Mouse (Mus musculus) cortical plate, adult 2 months (tissue): ENCODE results near the gene Dohh. TPM values are rescaled to one million over a fixed set of nuclear protein-coding genes. Genes with fewer than 3 reads are reported as not detected.
A peak's percentile ranks its signal among the peaks of the same experiment; 100 is the strongest.

Source experiments
- H3K27ac ChIP-seq: fragments of 200-500 bp; 2 replicates; pipeline ENCODE4 v1.5.1; 2012; ENCODE audit warnings: low read length, control low read depth, inconsistent platforms; ENCODE audit not compliant: insufficient read depth
- H3K4me1 ChIP-seq: fragments of 200-500 bp; 2 replicates; pipeline ENCODE4 v1.6.1; 2011; ENCODE audit warnings: low read length; ENCODE audit not compliant: control insufficient read depth, insufficient read depth
- H3K4me3 ChIP-seq: fragments of 200-500 bp; 2 replicates; pipeline ENCODE4 v1.5.1; 2011; ENCODE audit warnings: mild to moderate bottlenecking, low read length, control low read depth; ENCODE audit not compliant: insufficient read depth
- CTCF ChIP-seq: fragments of 200-500 bp; IDR thresholded peaks from 2 replicates; pipeline ENCODE4 v1.5.1; 2011; ENCODE audit warnings: mild to moderate bottlenecking, control low read depth, low read length; ENCODE audit not compliant: insufficient read depth; ENCODE audit errors: extremely low read depth
- POLR2A ChIP-seq: fragments of 200-500 bp; IDR thresholded peaks from 2 replicates; pipeline ENCODE4 v1.6.1; 2011; ENCODE audit warnings: mild to moderate bottlenecking, low read length, control low read depth; ENCODE audit not compliant: insufficient read depth; ENCODE audit errors: extremely low read depth
- polyA plus RNA-seq: library from polyadenylated mRNA; depleted of rRNA; stranded (reverse); fragments of >200 nt; gene quantifications from 2 replicates; pipeline ENCODE4 v1.2.3, GENCODE M21; 2012

Dohh gene
- polyA plus RNA-seq, 1 experiment = 108 TPM

GRCm38 (mm10) chr10:81427327-81427726, 43.1 kb downstream of the Dohh start:
- Histone ChIP-seq H3K4me1 (peaks cover 7% of the 10 kb centered on the region; the same call in 1 of the 2 replicates), H3K27ac (peak overlapping the region; percentile 74; the same call in 1 of the 2 replicates)
- TF ChIP-seq POLR2A (no peak), CTCF (no peak)

DNA sequence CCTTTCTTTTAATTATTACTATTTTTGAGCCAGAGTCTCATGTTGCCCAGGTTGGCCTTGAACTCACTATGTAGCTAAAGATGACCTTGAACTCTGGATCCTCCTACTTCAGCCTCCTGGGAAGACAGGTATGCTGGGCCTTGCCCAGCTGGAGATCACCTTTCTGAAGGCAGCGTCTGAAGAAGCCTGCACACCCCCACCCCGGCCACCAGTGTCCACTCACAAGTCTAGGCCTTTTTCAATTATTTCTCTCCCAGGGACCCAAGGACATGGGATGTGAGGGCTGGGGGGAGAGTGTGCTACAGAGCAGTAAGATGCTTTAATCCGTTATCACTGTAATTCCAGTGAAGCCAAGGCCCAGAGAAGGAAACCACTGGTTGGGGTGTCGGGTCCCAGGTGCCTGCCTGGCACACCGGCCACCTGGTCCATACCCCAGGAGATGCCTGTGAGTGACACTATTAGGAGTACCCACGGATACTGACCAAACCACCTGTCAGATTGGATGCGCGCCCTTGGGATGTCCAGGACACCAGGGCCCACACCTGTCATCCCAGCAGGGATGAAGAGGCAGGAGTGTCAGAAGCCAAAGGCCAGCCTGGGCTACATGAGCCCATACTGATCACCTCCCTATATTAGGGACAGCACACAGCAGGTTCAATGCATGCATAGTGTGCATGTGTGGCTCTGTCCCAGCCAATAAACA, 43.7 kb downstream of the Dohh start:
- Histone ChIP-seq H3K4me3 (no peak overlapping the region; the same call in 1 of the 2 replicates), H3K27ac (no peak overlapping the region), H3K4me1 (peaks cover 7% of the 10 kb centered on the region; the same call in 1 of the 2 replicates)
- TF ChIP-seq CTCF (no peak), POLR2A (no peak)

More at GRCm38 (mm10) chr10:81427327-81427726, 43.1 kb downstream of the Dohh start:
- peak overlapping the region; percentile 80 for H3K4me3 ChIP-seq

DNA sequence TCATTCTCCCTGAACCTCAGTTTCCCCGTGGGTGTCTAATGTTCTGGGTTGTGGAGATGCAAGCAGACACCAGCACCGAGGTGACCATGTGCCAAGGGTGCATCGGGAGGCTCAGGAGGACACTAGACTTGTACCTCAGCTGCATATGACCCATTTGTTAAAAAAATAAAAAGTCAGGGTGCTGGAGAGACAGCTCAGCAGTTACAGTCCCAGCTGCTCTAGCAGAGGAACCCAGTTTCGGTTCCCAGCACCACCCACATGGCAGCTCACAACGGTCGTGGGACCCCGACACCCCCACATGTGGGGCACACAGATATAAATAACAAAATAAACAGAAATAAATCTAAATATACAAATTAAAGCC, 44.3 kb downstream of the Dohh start:
- Histone ChIP-seq H3K27ac (no peak overlapping the region), H3K4me1 (peaks cover 7% of the 10 kb centered on the region; the same call in 1 of the 2 replicates), H3K4me3 (no peak overlapping the region)
- no peak for TF ChIP-seq CTCF
- no peak for TF ChIP-seq POLR2A

- Histone ChIP-seq H3K4me1 (peaks cover 8% of the 10 kb centered on the region), H3K27ac (0 out of 2 replicates have a peak overlapping the region, but pooled peaks have one; percentile 26), H3K4me3 (peak overlapping the region; percentile 52; the same call in 1 of the 2 replicates)
These were observed 44.9 kb downstream of the Dohh start for GRCm38 (mm10) chr10:81429092-81429491.

GRCm38 (mm10) chr10:81429605-81430061, 45.4 kb downstream of the Dohh start:
- Histone ChIP-seq H3K4me1 (peaks cover 7% of the 10 kb centered on the region), H3K27ac (peak overlapping the region; percentile 85; the same call in 1 of the 2 replicates), H3K4me3 (peak overlapping the region; percentile 52)
- no peak for TF ChIP-seq CTCF
- 0 out of 2 replicates have a peak, but pooled peaks have one; percentile 42 for TF ChIP-seq POLR2A

More at GRCm38 (mm10) chr10:81429092-81429491, 44.9 kb downstream of the Dohh start:
- TF ChIP-seq POLR2A (no peak), CTCF (no peak)

DNA sequence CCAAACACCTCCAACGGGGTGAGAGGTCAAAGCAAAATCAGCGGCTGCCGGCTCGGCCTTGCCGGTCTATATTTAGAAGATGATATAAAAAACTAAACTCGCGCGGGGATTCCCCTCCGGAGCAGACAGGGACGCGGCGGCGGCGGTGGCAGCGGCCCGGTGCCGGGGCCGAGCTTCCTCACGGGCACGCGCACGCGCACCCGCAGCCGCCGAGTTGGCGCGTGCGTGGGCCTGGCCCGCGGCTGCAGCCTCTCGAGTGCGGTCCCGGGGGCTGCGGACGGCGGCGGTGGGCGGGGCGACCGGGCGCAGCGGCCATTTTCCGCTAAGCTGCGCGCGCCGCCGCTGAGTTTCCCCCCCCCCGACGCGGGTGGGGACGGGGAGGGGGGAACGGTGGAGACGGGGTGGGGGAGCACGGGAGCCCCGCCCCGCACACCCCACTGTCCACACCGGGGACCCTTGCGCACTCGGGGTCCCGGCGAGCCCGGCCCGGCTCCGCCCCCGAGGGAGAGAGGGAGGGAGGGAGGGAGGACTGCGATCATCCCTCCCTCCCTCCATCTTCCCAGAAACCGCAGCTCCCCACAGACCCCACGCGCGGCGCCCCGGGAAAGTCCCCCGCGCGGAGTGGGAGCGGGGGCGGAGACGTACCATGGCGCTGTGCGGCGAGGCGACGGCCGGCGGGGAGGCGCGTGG, 46.1 kb downstream of the Dohh start:
- Histone ChIP-seq H3K4me3 (peak overlapping the region; percentile 52), H3K4me1 (peaks cover 5% of the 10 kb centered on the region), H3K27ac (peak overlapping the region; percentile 95)
- TF ChIP-seq CTCF = no peak
- TF ChIP-seq POLR2A = no peak

DNA sequence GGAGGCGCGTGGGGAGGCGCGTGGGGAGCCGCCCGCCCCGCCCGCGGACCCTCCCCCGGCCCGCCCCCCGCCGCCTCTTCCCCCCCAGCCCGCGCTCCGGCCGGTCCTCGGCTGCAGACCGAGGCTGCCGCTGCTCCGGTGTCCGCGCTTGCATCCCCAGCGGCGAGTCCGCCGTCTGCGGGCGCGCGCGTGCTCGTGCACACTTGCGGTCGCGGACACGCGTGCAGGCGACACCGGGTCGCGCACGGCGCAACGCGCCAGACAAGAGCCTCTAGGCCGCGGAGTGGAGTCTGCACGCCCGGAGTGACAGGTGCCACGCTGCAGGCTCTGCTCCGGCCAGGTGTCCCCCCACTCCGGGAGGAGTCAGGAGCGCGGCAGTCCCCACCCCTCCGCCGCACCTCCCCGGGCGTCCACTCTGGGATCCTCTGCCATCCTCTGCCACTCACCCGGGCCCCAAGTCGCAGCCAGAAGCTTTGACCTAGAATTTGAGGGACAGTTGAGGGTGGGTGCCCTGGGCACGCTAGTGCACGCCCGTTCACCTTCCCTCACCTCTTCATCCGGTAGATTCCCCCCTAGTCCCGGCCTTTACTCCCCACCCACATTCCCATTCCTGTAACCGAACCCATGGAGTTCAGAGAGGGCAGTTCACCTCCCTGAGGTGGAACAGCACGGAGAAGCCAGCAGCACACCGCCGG, 46.8 kb downstream of the Dohh start:
- Histone ChIP-seq H3K4me3 (peak overlapping the region; percentile 52), H3K4me1 (peaks cover 5% of the 10 kb centered on the region), H3K27ac (peak overlapping the region; percentile 95)
- TF ChIP-seq CTCF (no peak), POLR2A (peak; percentile 52; the same call in 1 of the 2 replicates)

GRCm38 (mm10) chr10:81431526-81432168, 47.4 kb downstream of the Dohh start:
- Histone ChIP-seq H3K4me3 (peak overlapping the region; percentile 52; the same call in 1 of the 2 replicates), H3K4me1 (peaks cover 5% of the 10 kb centered on the region), H3K27ac (no peak overlapping the region)
- no peak for TF ChIP-seq POLR2A
- TF ChIP-seq CTCF = no peak

DNA sequence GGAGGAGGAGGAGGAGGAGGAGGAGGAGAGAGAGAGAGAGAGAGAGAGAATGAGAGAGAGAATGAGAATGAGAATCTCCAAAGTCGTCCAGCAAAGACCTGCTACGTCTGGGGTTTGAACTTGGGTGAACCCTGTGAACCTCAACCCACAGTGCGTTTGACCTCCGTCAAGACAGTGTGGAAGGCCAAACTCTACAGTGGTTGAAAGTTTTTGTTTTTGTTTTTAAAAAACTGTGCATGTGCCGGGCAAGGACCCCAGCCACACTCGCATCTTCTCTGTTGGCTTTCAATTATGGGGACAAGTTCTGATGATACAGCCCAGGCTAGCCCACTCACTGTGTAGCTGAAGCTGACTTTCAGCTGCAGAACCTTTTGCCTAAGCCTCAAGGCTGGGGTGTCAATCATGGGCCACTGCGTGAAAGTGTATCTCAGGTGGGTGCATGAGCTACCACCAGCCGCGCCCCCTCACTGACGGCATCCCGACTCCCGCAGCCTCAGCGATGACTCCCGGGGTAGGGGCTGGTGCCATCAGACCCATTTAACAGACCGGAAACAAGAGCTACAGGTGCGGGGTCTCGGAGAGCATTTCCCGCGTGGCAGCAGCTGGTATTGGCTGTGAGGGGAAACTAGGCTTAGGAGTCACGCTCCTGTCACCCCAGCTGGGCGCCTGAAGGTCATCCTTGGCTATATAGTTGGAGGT, 48.1 kb downstream of the Dohh start:
- no peak for TF ChIP-seq POLR2A
- TF ChIP-seq CTCF = no peak
- Histone ChIP-seq H3K27ac (no peak overlapping the region), H3K4me1 (peaks cover 4% of the 10 kb centered on the region), H3K4me3 (peak overlapping the region; percentile 24)
